Comparison of ENCODE assay signal across 21 mouse cellular contexts in the genomic region with DNA sequence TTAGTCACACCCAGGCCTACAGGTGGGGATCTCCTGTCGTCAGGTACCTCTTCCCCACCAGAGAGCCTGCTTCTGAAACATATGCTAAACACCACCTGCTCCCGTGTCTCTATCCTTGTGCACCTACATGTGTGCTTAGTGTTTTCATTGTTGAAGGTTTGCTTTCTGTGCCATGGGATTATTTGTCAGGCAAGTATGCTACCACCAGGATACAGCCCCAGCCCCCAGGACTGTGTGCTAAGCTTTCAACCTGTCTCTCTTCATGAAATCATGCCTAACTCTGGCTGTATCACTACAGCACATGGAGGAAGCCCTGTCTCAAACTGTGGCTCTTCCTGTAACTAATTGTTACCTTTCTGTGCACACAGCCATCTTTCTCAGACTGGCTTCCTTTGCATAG. TPM values are rescaled to one million over a fixed set of nuclear protein-coding genes. Genes with fewer than 3 reads are reported as not detected.
DNase-seq lines count a peak whose midpoint lies in the region; ATAC-seq lines count a peak whose summit lies in the region.
"Had no signal": no experiment of that assay in that cellular context is flagged by ENCODE, and none has a peak within 500 bp of the region (broad histone marks: within the 10 kb centered on the region; RNA-seq: fewer than 3 reads in every experiment).

No protein-coding gene starts in this region.

- no peaks in the 10 kb centered on the region for H3K36me3 ChIP-seq in heart, embryonic 10.5 days
- H3K36me3 ChIP-seq in intestine, embryonic 14.5 days (ENCODE audit: control insufficient read depth, insufficient read depth, low read length), result no peaks in the 10 kb centered on the region
- no peaks in the 10 kb centered on the region for H3K36me3 ChIP-seq in intestine, embryonic 16.5 days (ENCODE audit: control insufficient read depth, insufficient read depth, low read length)
- H3K36me3 ChIP-seq: G1E had no signal

- no peak overlapping the region for H3K4me2 ChIP-seq in intestine, embryonic 14.5 days (ENCODE audit: low read length)
- H3K4me2 ChIP-seq in intestine, embryonic 16.5 days (ENCODE audit: low read depth, low read length), result no peak overlapping the region

- no peak overlapping the region for H3K27ac ChIP-seq in heart, embryonic 10.5 days
- H3K27ac ChIP-seq in intestine, embryonic 14.5 days (ENCODE audit: low read depth), result no peak overlapping the region
- no peak overlapping the region for H3K27ac ChIP-seq in intestine, embryonic 16.5 days (ENCODE audit: low read length)

- 56% methylated on average over 2 of the region's 2 CpGs for WGBS in heart, embryonic 10.5 days
- 65% methylated on average over 2 of the region's 2 CpGs for WGBS in intestine, embryonic 14.5 days
- 76% methylated on average over 2 of the region's 2 CpGs for WGBS in intestine, embryonic 16.5 days

- DNase-seq in heart, adult 11 months, result peak; percentile 71
- DNase-seq in heart, postnatal 14 days, result no peak
- DNase-seq in heart, embryonic 10.5 days (ENCODE audit: low spot score), result peak; percentile 53
- DNase-seq in heart, postnatal 10 days, result no peak
- peak; percentile 32 for DNase-seq in intestine, embryonic 14.5 days (ENCODE audit: low spot score)
- DNase-seq: adrenal gland, adult 2 months; adrenal gland, adult 8-10 months; adrenal gland, postnatal 10 days; adrenal gland, postnatal 14 days; adrenal gland, postnatal 25 days; adrenal gland, postnatal 36 days; B cell, adult 2 months; cerebellum, adult 11 months; cerebellum, adult 11-12 months; cerebellum, adult 18-20 months had no signal

- H3K4me1 ChIP-seq in heart, embryonic 10.5 days, result no peaks in the 10 kb centered on the region
- no peaks in the 10 kb centered on the region for H3K4me1 ChIP-seq in intestine, embryonic 14.5 days (replicated peaks; ENCODE audit: control insufficient read depth, insufficient read depth, low read length)
- H3K4me1 ChIP-seq in intestine, embryonic 16.5 days (ENCODE audit: control insufficient read depth, insufficient read depth, low read length), result no peaks in the 10 kb centered on the region

- no peak for ATAC-seq in intestine, embryonic 14.5 days (replicated peaks; ENCODE audit: low FRiP score, low TSS enrichment, low read depth)
- no peak for ATAC-seq in intestine, embryonic 16.5 days
- ATAC-seq: activated CD4-positive, CD25-positive, alpha-beta regulatory T cell, adult 4 months; CD4-positive, CD25-positive, alpha-beta regulatory T cell, adult 4 months; Patski had no signal

- intact Hi-C loops in heart, postnatal 14 days (cut with DNase I), result no loop called here
- intact Hi-C loops in heart, postnatal 10 days (cut with DNase I), result no loop called here

- H3K4me3 ChIP-seq in heart, embryonic 10.5 days, result no peak overlapping the region
- no peak overlapping the region for H3K4me3 ChIP-seq in intestine, embryonic 14.5 days (ENCODE audit: low read depth, low read length)
- H3K4me3 ChIP-seq in intestine, embryonic 16.5 days (ENCODE audit: low read length), result no peak overlapping the region

- no peak overlapping the region for H3K9ac ChIP-seq in intestine, embryonic 14.5 days (ENCODE audit: low read length)
- no peak overlapping the region for H3K9ac ChIP-seq in intestine, embryonic 16.5 days (ENCODE audit: low read depth, low read length)

- H3K27me3 ChIP-seq in heart, embryonic 10.5 days (ENCODE audit: insufficient read depth, poor library complexity, severe bottlenecking), result no peaks in the 10 kb centered on the region
- H3K27me3 ChIP-seq in intestine, embryonic 14.5 days (replicated peaks; ENCODE audit: control insufficient read depth, insufficient read depth, low read length), result no peaks in the 10 kb centered on the region
- no peaks in the 10 kb centered on the region for H3K27me3 ChIP-seq in intestine, embryonic 16.5 days (replicated peaks; ENCODE audit: control insufficient read depth, insufficient read depth, low read length)
- H3K27me3 ChIP-seq: CH12.LX had no signal

- no peaks in the 10 kb centered on the region for H3K9me3 ChIP-seq in heart, embryonic 10.5 days
- H3K9me3 ChIP-seq in intestine, embryonic 14.5 days (ENCODE audit: control insufficient read depth, low read length), result no peaks in the 10 kb centered on the region
- H3K9me3 ChIP-seq in intestine, embryonic 16.5 days (ENCODE audit: control insufficient read depth, low read length), result no peaks in the 10 kb centered on the region
- H3K9me3 ChIP-seq: G1E had no signal

RNA-seq across cellular contexts. Expression of gene Sc5d, which starts 30.1 kb away (rescaled TPM):
- total RNA-seq in heart, postnatal 14 days (2021), result 10 to 100 TPM; 12.0 TPM
- 51.5 and 58.1 TPM in 2 replicates for polyA plus RNA-seq in heart, embryonic 10.5 days (2016; fragmentation: Nextera tagmentation; extraction: Ambion mirVana)
- 10 to 100 TPM; 13.1 to 13.9 TPM for total RNA-seq in heart, postnatal 10 days (2021)
- polyA plus RNA-seq in intestine, embryonic 14.5 days (2014; fragmentation: Nextera tagmentation; extraction: Ambion mirVana), result 68.8 and 77.6 TPM in 2 replicates
- polyA plus RNA-seq in intestine, embryonic 16.5 days (2015; fragmentation: Nextera tagmentation; extraction: Ambion mirVana), result 106 and 118 TPM in 2 replicates

Comparison
In these comparisons a context has a peak if more than half of its experiments do, and no peak if none do; other contexts are left out.
1. DNase-seq: peak in heart, adult 11 months (single experiment), heart, embryonic 10.5 days (single experiment) and intestine, embryonic 14.5 days (single experiment); none in heart, postnatal 14 days (0 of 2) and heart, postnatal 10 days (0 of 2).